Comparison of ENCODE assay signal across 23 mouse cellular contexts in genomic region chr12:102613411-102613810, GRCm38 (mm10). TPM values are rescaled to one million over a fixed set of nuclear protein-coding genes. Genes with fewer than 3 reads are reported as not detected.
A peak's percentile ranks its signal among the peaks of the same experiment; 100 is the strongest.
DNase-seq lines count a peak whose midpoint lies in the region; ATAC-seq and TF ChIP-seq lines count a peak whose summit lies in the region.
"Had no signal": no experiment of that assay in that cellular context is flagged by ENCODE, and none has a peak within 500 bp of the region (broad histone marks: within the 10 kb centered on the region; RNA-seq: fewer than 3 reads in every experiment).

No protein-coding gene starts in this region.

- no peak for TF ChIP-seq POLR2A in cerebellum, adult 2 months (IDR thresholded peaks at IDR 0.05; ENCODE audit: borderline replicate concordance, insufficient read depth, low read length)

- peak; percentile 64 for DNase-seq in cerebellum, adult 11 months
- DNase-seq in cerebellum, adult 2 months = peak; percentile 70 to 82
- peak; percentile 65 to 75 for DNase-seq in cerebellum, postnatal 10 days
- DNase-seq in liver, postnatal 0 days = no peak
- DNase-seq in heart, adult 9 months (ENCODE audit: low spot score in 2 of 2) = no peak
- DNase-seq: adrenal gland, postnatal 14 days; embryo, embryonic 11 days; gastrocnemius, postnatal 36 days; heart, adult 11 months; heart, postnatal 14 days; kidney, adult 18-20 months had no signal

- H3K36me3 ChIP-seq in heart, embryonic 11.5 days (ENCODE audit: control insufficient read depth, insufficient read depth, low read length) = no peaks in the 10 kb centered on the region
- H3K36me3 ChIP-seq in liver, postnatal 0 days (replicated peaks; ENCODE audit: insufficient read depth, low read length) = no peaks in the 10 kb centered on the region
- H3K36me3 ChIP-seq: embryonic facial prominence, embryonic 15.5 days; heart, embryonic 10.5 days; heart, embryonic 15.5 days; intestine, embryonic 15.5 days had no signal

- TF ChIP-seq CTCF in cerebellum, adult 2 months (IDR thresholded peaks at IDR 0.05; ENCODE audit: borderline replicate concordance, insufficient read depth, low read depth, low read length) = no peak
- no peak for TF ChIP-seq CTCF in liver, postnatal 0 days (IDR thresholded peaks at IDR 0.05; ENCODE audit: low read depth)

- TF ChIP-seq EP300 in liver, postnatal 0 days (IDR thresholded peaks at IDR 0.05; ENCODE audit: low read depth) = no peak

- H3K4me2 ChIP-seq in heart, embryonic 11.5 days = no peak overlapping the region
- no peak overlapping the region for H3K4me2 ChIP-seq in liver, postnatal 0 days (ENCODE audit: low read depth, low read length)
- H3K4me2 ChIP-seq: embryonic facial prominence, embryonic 15.5 days; heart, embryonic 15.5 days; hindbrain, embryonic 14.5 days; intestine, embryonic 15.5 days had no signal

- H3K9me3 ChIP-seq in heart, embryonic 11.5 days (replicated peaks; ENCODE audit: control insufficient read depth, low read length) = no peaks in the 10 kb centered on the region
- no peaks in the 10 kb centered on the region for H3K9me3 ChIP-seq in liver, postnatal 0 days (ENCODE audit: low read length)
- H3K9me3 ChIP-seq: embryonic facial prominence, embryonic 15.5 days; forebrain, embryonic 10.5 days; heart, embryonic 10.5 days; heart, embryonic 15.5 days; intestine, embryonic 15.5 days had no signal

- peak overlapping the region; percentile 9; the same call in 1 of the 2 replicates for H3K27ac ChIP-seq in cerebellum, adult 2 months (ENCODE audit: insufficient read depth, low read length)
- H3K27ac ChIP-seq in heart, embryonic 11.5 days (ENCODE audit: low read depth, low read length) = no peak overlapping the region
- H3K27ac ChIP-seq in liver, postnatal 0 days (ENCODE audit: low read depth) = no peak overlapping the region
- H3K27ac ChIP-seq: embryonic facial prominence, embryonic 15.5 days; forebrain, embryonic 10.5 days; heart, embryonic 15.5 days; hindbrain, embryonic 14.5 days; intestine, embryonic 15.5 days had no signal

- ATAC-seq in heart, embryonic 11.5 days (replicated peaks; ENCODE audit: insufficient number of reproducible peaks, low FRiP score, low TSS enrichment) = no peak
- no peak for ATAC-seq in liver, postnatal 0 days
- ATAC-seq: forebrain, embryonic 14.5 days; intestine, embryonic 15.5 days; Patski had no signal

- no peak overlapping the region for H3K9ac ChIP-seq in heart, embryonic 11.5 days (ENCODE audit: low read depth, low read length)
- H3K9ac ChIP-seq in liver, postnatal 0 days (replicated peaks) = no peak overlapping the region
- H3K9ac ChIP-seq: embryonic facial prominence, embryonic 15.5 days; heart, embryonic 15.5 days; hindbrain, embryonic 14.5 days; intestine, embryonic 15.5 days had no signal

- H3K4me1 ChIP-seq in cerebellum, adult 2 months (ENCODE audit: control insufficient read depth, insufficient read depth, low read length) = peaks cover 78% of the 10 kb centered on the region
- H3K4me1 ChIP-seq in heart, embryonic 11.5 days (ENCODE audit: control insufficient read depth, insufficient read depth, low read length) = peaks cover 10% of the 10 kb centered on the region
- 0 out of 2 replicates have a peak, but pooled peaks cover 3% of the 10 kb centered on the region for H3K4me1 ChIP-seq in liver, postnatal 0 days (ENCODE audit: insufficient read depth)

- H3K4me3 ChIP-seq in cerebellum, adult 2 months (replicated peaks; ENCODE audit: insufficient read depth, low read depth, low read length) = no peak overlapping the region
- H3K4me3 ChIP-seq in heart, embryonic 11.5 days (ENCODE audit: low read depth, low read length) = no peak overlapping the region
- no peak overlapping the region for H3K4me3 ChIP-seq in liver, postnatal 0 days (ENCODE audit: low read depth, low read length)
- H3K4me3 ChIP-seq: embryonic facial prominence, embryonic 15.5 days; erythroblast, embryonic 14.5 days; forebrain, embryonic 10.5 days; heart, embryonic 10.5 days; heart, embryonic 15.5 days; intestine, embryonic 15.5 days had no signal

- WGBS in cerebellum, adult 2 months = 15% methylated on average over 4 of the region's 4 CpGs
- WGBS in heart, embryonic 11.5 days (ENCODE audit: insufficient replicate concordance) = 73% methylated on average over 4 of the region's 4 CpGs
- WGBS in liver, postnatal 0 days (ENCODE audit: insufficient replicate concordance) = 81% methylated on average over 4 of the region's 4 CpGs

- no peaks in the 10 kb centered on the region for H3K27me3 ChIP-seq in cerebellum, adult 2 months (ENCODE audit: control insufficient read depth, insufficient read depth, low read length)
- H3K27me3 ChIP-seq in heart, embryonic 11.5 days (ENCODE audit: control insufficient read depth, insufficient read depth, low read length) = no peaks in the 10 kb centered on the region
- H3K27me3 ChIP-seq in liver, postnatal 0 days (ENCODE audit: insufficient read depth, low read length) = no peaks in the 10 kb centered on the region
- H3K27me3 ChIP-seq: CH12.LX; embryonic facial prominence, embryonic 15.5 days; heart, embryonic 15.5 days; intestine, embryonic 15.5 days; Patski had no signal

RNA-seq across cellular contexts. Expression of gene Chga, which starts 58.6 kb away (rescaled TPM):
- 187 and 216 TPM in 2 replicates for polyA plus RNA-seq in cerebellum, adult 2 months (2012; rRNA removed)
- 0.27 TPM in 1 of 2 replicates, not detected in the other for polyA plus RNA-seq in heart, embryonic 11.5 days (2014; fragmentation: Nextera tagmentation; extraction: Ambion mirVana)
- 0.45 and 0.83 TPM in 2 replicates for polyA plus RNA-seq in liver, postnatal 0 days (2015; fragmentation: Nextera tagmentation; extraction: Ambion mirVana)
- polyA plus RNA-seq: activated CD4-positive, CD25-positive, alpha-beta regulatory T cell, adult 4 months had no signal

Comparison
In these comparisons a context has a peak if more than half of its experiments do, and no peak if none do; other contexts are left out.
1. DNase-seq: peak in cerebellum, adult 11 months (single experiment), cerebellum, adult 2 months (2 of 2) and cerebellum, postnatal 10 days (2 of 2); none in liver, postnatal 0 days (single experiment) and heart, adult 9 months (0 of 2).
2. RNA of gene Chga, which starts 58.6 kb away (polyA plus RNA-seq): 187 to 216 TPM in cerebellum, adult 2 months; 0.45 to 0.83 TPM in liver, postnatal 0 days and 0.27 TPM in heart, embryonic 11.5 days; every median in the first group is over 100 times any median in the second.